Mouse (Mus musculus): Measurements from ENCODE around the gene Cwc27. TPM values are rescaled to one million over a fixed set of nuclear protein-coding genes. Genes with fewer than 3 reads are reported as not detected.

Cwc27 gene
- polyA plus RNA-seq, 1 experiment from 2014 or later: 15.0 TPM

DNA sequence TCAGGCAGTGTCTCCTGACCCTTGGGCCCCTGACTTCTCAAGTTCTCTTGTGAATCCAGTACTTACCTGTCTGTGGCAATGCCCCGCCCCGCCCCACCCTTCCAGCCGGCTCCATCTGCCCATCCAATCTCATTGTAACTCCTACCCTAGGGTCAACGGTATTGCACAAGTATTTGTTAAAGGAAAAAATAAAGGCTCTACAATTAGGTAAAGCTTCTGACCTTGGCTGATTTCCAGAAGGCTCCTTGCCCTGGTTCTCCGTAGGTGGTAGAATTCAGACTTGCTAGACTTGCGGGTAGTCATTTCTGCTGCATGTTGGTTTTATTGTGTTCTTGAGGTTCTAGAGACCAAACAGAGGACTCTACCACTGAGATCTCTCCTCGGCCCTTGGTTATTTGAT is 226.0 kb downstream of the Cwc27 start:
- Histone ChIP-seq H3K36me3 (ENCODE audit: insufficient read depth, low read length) (no peaks in the 10 kb centered on the region), H3K4me3 (ENCODE audit: low read depth, low read length) (no peak overlapping the region), H3K9me3 (ENCODE audit: low read length) (no peaks in the 10 kb centered on the region), H3K27ac (ENCODE audit: low read length) (no peak overlapping the region), H3K4me2 (replicated peaks; ENCODE audit: low read depth, low read length) (no peak overlapping the region), H3K4me1 (ENCODE audit: insufficient read depth, low read depth, low read length) (no peaks in the 10 kb centered on the region), H3K9ac (replicated peaks; ENCODE audit: low read depth) (no peak overlapping the region), H3K27me3 (replicated peaks; ENCODE audit: insufficient read depth, low read length) (no peaks in the 10 kb centered on the region)
- DNase-seq (ENCODE audit: low spot score) (peak; percentile 27), ATAC-seq (no peak)
- TF ChIP-seq EP300 (IDR thresholded peaks at IDR 0.05) (no peak), CTCF (IDR thresholded peaks at IDR 0.05) (no peak)
- 67% methylated on average over 7 of the region's 7 CpGs for WGBS

DNA sequence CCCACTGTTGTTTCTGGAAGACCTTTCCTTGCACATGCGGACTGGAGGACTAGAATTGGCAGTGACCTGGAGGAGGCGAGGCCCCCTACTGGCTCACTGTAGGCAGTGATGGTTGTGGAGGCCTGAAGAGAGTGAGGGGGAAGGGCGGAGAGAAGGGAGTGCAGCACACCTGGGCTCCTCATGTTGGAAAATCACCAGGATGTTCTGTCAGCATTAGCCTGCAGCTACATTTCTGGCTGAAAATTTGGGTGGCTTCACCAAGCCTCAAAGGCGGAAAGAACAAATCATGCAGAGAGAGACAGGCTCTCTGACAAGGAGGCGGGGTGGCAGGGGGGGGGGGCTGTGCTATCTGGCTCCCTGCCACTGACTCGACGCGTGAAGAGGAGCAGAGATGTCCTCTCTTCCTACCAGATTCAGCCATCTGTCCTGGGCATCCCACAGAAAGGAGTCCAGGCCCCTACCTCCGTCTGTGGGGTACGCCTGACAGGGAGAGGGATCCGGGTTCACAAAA is 226.8 kb downstream of the Cwc27 start:
- Histone ChIP-seq H3K4me3 (ENCODE audit: low read depth, low read length) (no peak overlapping the region), H3K36me3 (ENCODE audit: insufficient read depth, low read length) (no peaks in the 10 kb centered on the region), H3K4me1 (ENCODE audit: insufficient read depth, low read depth, low read length) (no peaks in the 10 kb centered on the region), H3K9ac (replicated peaks; ENCODE audit: low read depth) (no peak overlapping the region), H3K27ac (ENCODE audit: low read length) (no peak overlapping the region), H3K27me3 (replicated peaks; ENCODE audit: insufficient read depth, low read length) (no peaks in the 10 kb centered on the region), H3K9me3 (ENCODE audit: low read length) (no peaks in the 10 kb centered on the region), H3K4me2 (replicated peaks; ENCODE audit: low read depth, low read length) (no peak overlapping the region)
- ATAC-seq (peak; percentile 30; the same call in 1 of the 2 replicates), DNase-seq (ENCODE audit: low spot score) (peak; percentile 19)
- TF ChIP-seq CTCF (IDR thresholded peaks at IDR 0.05): peak; percentile 61
- no peak for TF ChIP-seq EP300 (IDR thresholded peaks at IDR 0.05)
- 39% methylated on average over 11 of the region's 11 CpGs for WGBS

DNA sequence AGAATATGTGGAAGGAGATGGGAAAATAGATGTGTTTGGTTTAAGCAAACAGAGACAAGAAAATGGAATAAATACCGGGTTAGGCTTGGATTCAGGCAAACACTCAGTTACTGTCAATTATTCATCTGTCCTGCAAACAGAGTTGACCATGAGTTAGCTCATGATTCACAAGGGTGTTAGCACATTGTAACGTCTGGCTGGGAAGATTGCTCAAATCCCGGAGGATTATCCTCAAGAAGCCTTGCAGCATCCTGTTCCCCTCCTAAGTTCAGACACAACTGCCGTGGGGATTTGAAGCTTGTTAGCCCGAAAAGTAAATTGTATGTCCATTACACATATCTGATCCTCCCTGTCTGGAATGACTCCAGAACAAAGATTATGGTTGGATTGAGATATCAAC is 228.6 kb downstream of the Cwc27 start:
- H3K4me1 ChIP-seq (ENCODE audit: insufficient read depth, low read depth, low read length): no peaks in the 10 kb centered on the region
- H3K27me3 ChIP-seq (replicated peaks; ENCODE audit: insufficient read depth, low read length): no peaks in the 10 kb centered on the region
- H3K27ac ChIP-seq (ENCODE audit: low read length): no peak overlapping the region
- TF ChIP-seq CTCF (IDR thresholded peaks at IDR 0.05) (no peak), EP300 (IDR thresholded peaks at IDR 0.05) (no peak)
- H3K4me2 ChIP-seq (replicated peaks; ENCODE audit: low read depth, low read length): no peak overlapping the region
- H3K9ac ChIP-seq (replicated peaks; ENCODE audit: low read depth): no peak overlapping the region
- 49% methylated on average over 5 of the region's 5 CpGs for WGBS
- no peaks in the 10 kb centered on the region for H3K9me3 ChIP-seq (ENCODE audit: low read length)
- no peak overlapping the region for H3K4me3 ChIP-seq (ENCODE audit: low read depth, low read length)
- ATAC-seq: no peak
- DNase-seq (ENCODE audit: low spot score): no peak
- no peaks in the 10 kb centered on the region for H3K36me3 ChIP-seq (ENCODE audit: insufficient read depth, low read length)

Other genes starting within 250 kb of the Cwc27 start
- gene Srek1ip1, start 24.7 kb downstream of the Cwc27 start, polyA plus RNA-seq (2015; fragmentation: Nextera tagmentation; extraction: Ambion mirVana): 14.8 and 14.9 TPM in 2 replicates
- gene Shisal2b, start 46.8 kb upstream of the Cwc27 start, polyA plus RNA-seq (2015; fragmentation: Nextera tagmentation; extraction: Ambion mirVana): not detected in 2 replicates
- 1.0 TPM in 2 replicates for gene Rgs7bp, start 237.8 kb upstream of the Cwc27 start, polyA plus RNA-seq (2015; fragmentation: Nextera tagmentation; extraction: Ambion mirVana)

All from lung, postnatal 0 days (tissue).